Mouse (Mus musculus): ENCODE data around the gene Lcor. TPM values are rescaled to one million over a fixed set of nuclear protein-coding genes. Genes with fewer than 3 reads are reported as not detected.

The Lcor gene
- polyA plus RNA-seq, 1 experiment from 2014 or later = 36.6 TPM

DNA sequence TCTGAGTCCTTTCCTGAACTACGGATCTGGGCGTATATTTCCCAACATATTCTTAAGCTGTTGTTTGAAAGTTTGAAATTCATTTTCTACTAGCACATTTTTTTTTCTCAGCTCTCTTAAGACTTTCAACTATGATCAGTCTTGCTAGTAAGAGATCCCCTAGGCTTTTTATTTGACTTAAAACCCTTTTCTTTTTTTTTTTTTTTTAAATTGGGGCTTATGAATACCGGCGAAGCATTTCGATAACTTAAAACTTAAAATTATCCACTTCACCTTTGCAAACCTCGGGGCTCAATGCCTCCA, 599 bp upstream of the Lcor start:
- H3K36me3 ChIP-seq = no peaks in the 10 kb centered on the region
- ATAC-seq (ENCODE audit: low FRiP score, low read depth) = no peak
- peak overlapping the region; percentile 94 for H3K4me3 ChIP-seq
- H3K9me3 ChIP-seq = no peaks in the 10 kb centered on the region
- peak overlapping the region; percentile 94; the same call in 1 of the 2 replicates for H3K9ac ChIP-seq
- H3K27me3 ChIP-seq (replicated peaks) = no peaks in the 10 kb centered on the region
- peaks cover 17% of the 10 kb centered on the region for H3K4me1 ChIP-seq
- H3K27ac ChIP-seq = no peak overlapping the region
- 11% methylated on average over 6 of the region's 6 CpGs for WGBS
- H3K4me2 ChIP-seq (replicated peaks) = peak overlapping the region; percentile 72

DNA sequence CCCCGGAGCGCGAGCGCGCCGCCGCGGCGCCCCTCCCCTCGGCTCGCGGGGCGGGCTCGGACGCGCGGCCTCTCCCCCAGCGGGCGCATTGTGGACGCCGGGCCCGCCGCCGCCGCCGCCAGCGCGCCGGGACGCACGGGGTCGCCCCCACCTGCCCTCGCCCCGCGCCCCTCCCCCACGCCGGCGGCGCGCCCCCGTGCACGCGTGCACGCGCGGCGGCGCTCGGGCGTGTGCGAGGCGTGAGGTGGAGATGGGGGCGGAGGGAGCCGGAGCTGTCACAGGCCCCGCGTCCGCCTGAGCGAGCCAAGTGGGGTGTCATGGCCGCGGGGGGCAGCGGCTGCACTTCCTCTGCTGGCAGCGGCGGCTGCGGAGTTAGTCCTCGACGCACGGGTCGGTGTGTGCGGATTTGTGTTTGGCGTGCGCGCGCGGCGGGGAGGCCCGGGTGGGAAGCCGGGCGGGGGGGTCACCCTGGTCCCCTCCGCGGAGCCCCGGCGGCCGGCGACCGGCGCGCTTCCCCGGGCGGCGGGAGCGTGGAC, 540 bp downstream of the Lcor start:
- Histone ChIP-seq H3K27ac (peak overlapping the region; percentile 98), H3K4me1 (peaks cover 17% of the 10 kb centered on the region), H3K36me3 (no peaks in the 10 kb centered on the region), H3K27me3 (replicated peaks) (no peaks in the 10 kb centered on the region), H3K4me3 (peak overlapping the region; percentile 94), H3K4me2 (replicated peaks) (peak overlapping the region; percentile 72), H3K9ac (peak overlapping the region; percentile 94), H3K9me3 (no peaks in the 10 kb centered on the region)
- peak; percentile 87 for ATAC-seq (ENCODE audit: low FRiP score, low read depth)
- 1% methylated on average over 89 of the region's 91 CpGs for WGBS

DNA sequence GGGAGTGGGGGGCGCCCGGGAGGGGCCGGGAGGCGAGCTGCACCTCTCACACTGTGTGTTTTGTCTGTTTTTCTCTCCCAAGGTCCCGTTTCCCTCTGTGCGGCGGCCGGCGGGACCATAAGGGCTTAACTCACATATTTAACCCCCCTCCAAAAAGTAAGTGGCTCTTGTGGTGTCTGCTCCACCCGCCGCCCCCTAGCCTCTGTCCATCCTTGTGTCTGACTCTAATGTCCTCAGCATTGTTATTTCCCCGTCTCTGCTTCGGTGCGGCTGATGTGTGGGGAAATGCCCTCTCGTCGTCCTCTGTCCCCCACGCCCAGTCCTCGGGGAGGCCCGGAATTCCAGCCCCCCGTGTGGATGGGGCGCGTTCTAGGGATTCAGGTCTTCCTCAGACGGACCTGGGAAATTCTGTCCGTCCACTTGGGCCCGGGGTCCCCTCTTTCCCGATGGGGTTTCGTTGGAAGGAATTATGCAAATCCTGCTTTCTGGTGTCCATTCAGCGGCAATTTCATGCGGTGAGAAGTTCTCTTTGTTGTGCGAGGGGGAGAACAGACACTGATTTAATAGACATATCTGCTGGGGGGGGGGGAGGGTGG, 1.1 kb downstream of the Lcor start:
- WGBS = under 1% methylated on average over 27 of the region's 30 CpGs
- H3K27me3 ChIP-seq (replicated peaks) = no peaks in the 10 kb centered on the region
- ATAC-seq (ENCODE audit: low FRiP score, low read depth) = peak; percentile 59
- peak overlapping the region; percentile 94 for H3K4me3 ChIP-seq
- H3K36me3 ChIP-seq = no peaks in the 10 kb centered on the region
- peaks cover 17% of the 10 kb centered on the region for H3K4me1 ChIP-seq
- peak overlapping the region; percentile 94 for H3K9ac ChIP-seq
- peak overlapping the region; percentile 72 for H3K4me2 ChIP-seq (replicated peaks)
- H3K9me3 ChIP-seq = no peaks in the 10 kb centered on the region
- H3K27ac ChIP-seq = peak overlapping the region; percentile 98

DNA sequence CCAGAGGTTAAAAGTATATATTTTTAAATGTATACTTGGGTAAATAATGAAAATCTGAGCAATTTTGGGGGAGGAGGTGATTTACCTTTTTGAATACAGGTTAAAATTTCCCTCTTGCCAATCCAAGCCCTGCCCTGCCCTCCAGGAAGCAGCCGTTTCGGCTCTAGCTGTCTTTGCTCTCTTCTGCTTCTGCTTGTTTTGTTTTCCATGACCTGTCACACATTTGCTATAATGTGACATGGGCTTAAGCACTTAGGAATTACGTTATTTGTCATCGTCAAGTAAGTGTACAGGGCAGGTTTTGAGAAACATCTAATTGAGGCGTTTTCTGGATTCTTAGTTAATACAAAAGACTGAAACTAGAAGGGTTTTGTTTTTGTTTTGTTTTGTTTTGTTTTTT, 1.9 kb downstream of the Lcor start:
- peak overlapping the region; percentile 72 for H3K4me2 ChIP-seq (replicated peaks)
- H3K9me3 ChIP-seq = no peaks in the 10 kb centered on the region
- 19% methylated on average over 5 of the region's 5 CpGs for WGBS
- ATAC-seq (ENCODE audit: low FRiP score, low read depth) = no peak
- H3K4me1 ChIP-seq = peaks cover 17% of the 10 kb centered on the region
- no peaks in the 10 kb centered on the region for H3K36me3 ChIP-seq
- no peaks in the 10 kb centered on the region for H3K27me3 ChIP-seq (replicated peaks)
- peak overlapping the region; percentile 34 for H3K4me3 ChIP-seq
- H3K27ac ChIP-seq = no peak overlapping the region
- peak overlapping the region; percentile 44; the same call in 1 of the 2 replicates for H3K9ac ChIP-seq

DNA sequence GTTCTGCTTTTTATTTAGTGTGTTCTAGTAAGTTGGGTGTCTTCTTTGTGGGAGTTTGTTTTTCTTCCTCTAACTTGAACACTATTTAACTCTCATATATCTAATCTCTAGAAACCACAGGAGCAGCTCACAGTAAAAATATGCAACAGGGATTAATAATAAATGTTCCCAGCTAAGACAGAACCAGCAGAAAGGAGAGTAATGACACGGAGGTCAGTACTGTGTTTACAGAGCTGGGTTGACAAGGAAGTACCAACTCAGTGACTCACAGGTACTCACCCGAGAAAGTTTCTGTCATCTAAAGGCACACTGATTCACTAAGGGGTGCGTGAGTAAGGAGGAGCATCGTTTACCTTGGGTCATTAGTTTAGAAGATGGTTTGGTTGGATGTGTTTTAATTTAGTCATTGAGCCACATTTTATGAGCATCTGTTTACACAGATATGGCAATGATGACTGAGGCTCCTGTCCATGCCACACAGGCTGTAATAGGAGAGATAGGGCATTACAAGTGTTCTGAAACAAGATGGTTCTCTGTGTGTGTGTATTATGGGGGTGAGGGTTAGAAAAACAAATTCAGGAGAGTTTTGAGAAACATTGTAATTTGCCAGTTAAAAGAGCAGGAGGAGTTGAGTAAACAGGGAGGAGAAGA, 13.1 kb downstream of the Lcor start:
- no peaks in the 10 kb centered on the region for H3K4me1 ChIP-seq
- H3K9me3 ChIP-seq = no peaks in the 10 kb centered on the region
- no peaks in the 10 kb centered on the region; the same call in 1 of the 2 replicates for H3K36me3 ChIP-seq
- no peak overlapping the region for H3K9ac ChIP-seq
- H3K27me3 ChIP-seq (replicated peaks) = no peaks in the 10 kb centered on the region
- 79% methylated on average over 4 of the region's 4 CpGs for WGBS
- H3K4me3 ChIP-seq = no peak overlapping the region
- H3K4me2 ChIP-seq (replicated peaks) = no peak overlapping the region
- no peak for ATAC-seq (ENCODE audit: low FRiP score, low read depth)
- no peak overlapping the region for H3K27ac ChIP-seq

- Histone ChIP-seq H3K4me3 (no peak overlapping the region), H3K9ac (no peak overlapping the region), H3K4me2 (replicated peaks) (no peak overlapping the region), H3K4me1 (no peaks in the 10 kb centered on the region), H3K36me3 (no peaks in the 10 kb centered on the region; the same call in 1 of the 2 replicates), H3K9me3 (no peaks in the 10 kb centered on the region), H3K27me3 (replicated peaks) (no peaks in the 10 kb centered on the region), H3K27ac (no peak overlapping the region)
- no peak for ATAC-seq (ENCODE audit: low FRiP score, low read depth)
Observed at GRCm38 (mm10) chr19:41496058-41496457, 13.6 kb downstream of the Lcor start.

DNA sequence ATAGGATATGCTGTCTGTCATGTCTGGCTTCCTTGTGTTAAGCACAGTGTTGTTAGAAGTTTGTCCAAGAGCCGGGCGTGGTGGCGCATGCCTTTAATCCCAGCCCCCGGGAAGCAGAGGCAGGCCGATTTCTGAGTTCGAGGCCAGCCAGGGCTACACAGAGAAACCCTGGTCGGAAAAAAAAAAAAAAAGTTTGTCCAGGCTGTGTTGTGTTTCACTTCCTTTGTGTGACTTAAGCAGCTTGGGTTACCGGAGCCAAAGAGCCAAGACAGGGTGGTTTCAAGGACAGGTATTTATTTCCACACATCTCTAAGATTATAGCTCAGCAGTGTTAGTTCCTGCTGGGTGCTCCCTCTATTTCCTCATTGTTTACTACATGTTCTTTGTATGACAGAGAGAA, 25.4 kb downstream of the Lcor start:
- H3K36me3 ChIP-seq = 0 out of 2 replicates have a peak, but pooled peaks cover 2% of the 10 kb centered on the region
- no peaks in the 10 kb centered on the region for H3K27me3 ChIP-seq (replicated peaks)
- no peak overlapping the region for H3K4me2 ChIP-seq (replicated peaks)
- H3K4me1 ChIP-seq = no peaks in the 10 kb centered on the region
- no peak for ATAC-seq (ENCODE audit: low FRiP score, low read depth)
- H3K4me3 ChIP-seq = no peak overlapping the region
- no peak overlapping the region for H3K27ac ChIP-seq
- WGBS = 96% methylated on average over 8 of the region's 8 CpGs
- no peaks in the 10 kb centered on the region for H3K9me3 ChIP-seq
- no peak overlapping the region for H3K9ac ChIP-seq

DNA sequence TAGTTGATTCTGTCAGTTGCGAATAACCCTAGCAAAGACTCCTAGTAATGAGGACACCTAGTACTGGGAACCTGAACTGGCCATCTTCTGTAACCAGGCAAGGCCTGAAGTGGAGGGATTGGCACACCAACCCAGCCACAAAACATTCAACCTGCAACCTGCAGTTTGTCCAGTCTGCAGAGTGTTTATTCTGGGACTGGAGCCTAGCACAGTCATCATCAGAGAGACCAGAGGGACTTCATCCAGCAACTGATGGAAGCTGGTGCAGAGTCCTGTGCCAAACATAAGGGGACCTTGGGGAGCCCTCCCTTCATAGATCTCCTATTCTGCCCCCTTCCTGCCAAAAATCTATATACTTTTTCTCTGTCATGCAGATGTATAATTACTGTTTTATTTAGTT, 32.4 kb downstream of the Lcor start:
- Histone ChIP-seq H3K4me3 (no peak overlapping the region), H3K36me3 (no peaks in the 10 kb centered on the region), H3K27me3 (replicated peaks) (no peaks in the 10 kb centered on the region), H3K27ac (no peak overlapping the region), H3K4me1 (0 out of 2 replicates have a peak, but pooled peaks cover 4% of the 10 kb centered on the region), H3K4me2 (replicated peaks) (no peak overlapping the region), H3K9ac (no peak overlapping the region), H3K9me3 (no peaks in the 10 kb centered on the region)
- WGBS = 97% methylated on average over 1 of the region's 1 CpGs
- no peak for ATAC-seq (ENCODE audit: low FRiP score, low read depth)

DNA sequence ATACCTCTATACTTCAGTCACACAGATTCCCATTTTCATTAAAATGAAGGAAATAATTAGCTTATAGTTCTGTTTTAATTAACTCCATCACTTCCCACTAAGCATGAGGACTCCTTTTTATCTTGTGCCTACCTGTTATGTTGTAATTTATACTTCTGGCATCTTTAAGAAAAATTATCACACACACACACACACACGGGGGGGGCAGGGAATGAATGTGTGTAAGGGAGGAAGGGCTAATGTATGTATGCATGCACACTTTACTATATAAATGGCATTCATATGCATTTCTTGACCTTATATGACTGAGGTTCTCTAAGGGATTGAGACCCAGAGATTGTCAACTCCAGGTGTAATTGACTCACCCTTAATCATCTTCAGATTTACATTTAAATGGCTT, 33.1 kb downstream of the Lcor start:
- Histone ChIP-seq H3K9ac (no peak overlapping the region), H3K4me3 (no peak overlapping the region), H3K27ac (no peak overlapping the region), H3K4me2 (replicated peaks) (no peak overlapping the region), H3K36me3 (no peaks in the 10 kb centered on the region), H3K4me1 (0 out of 2 replicates have a peak, but pooled peaks cover 4% of the 10 kb centered on the region), H3K27me3 (replicated peaks) (no peaks in the 10 kb centered on the region), H3K9me3 (no peaks in the 10 kb centered on the region)
- ATAC-seq (ENCODE audit: low FRiP score, low read depth) = no peak
- 83% methylated on average over 1 of the region's 1 CpGs for WGBS

- Histone ChIP-seq H3K27me3 (replicated peaks) (no peaks in the 10 kb centered on the region), H3K9me3 (no peaks in the 10 kb centered on the region), H3K4me1 (peaks cover 9% of the 10 kb centered on the region; the same call in 1 of the 2 replicates), H3K9ac (no peak overlapping the region), H3K4me3 (no peak overlapping the region), H3K27ac (no peak overlapping the region), H3K36me3 (no peaks in the 10 kb centered on the region), H3K4me2 (replicated peaks) (no peak overlapping the region)
- ATAC-seq (ENCODE audit: low FRiP score, low read depth) = no peak
- WGBS = 82% methylated on average over 3 of the region's 3 CpGs
Observed at GRCm38 (mm10) chr19:41517006-41517405, 34.6 kb downstream of the Lcor start.

GRCm38 (mm10) chr19:41519121-41519520, 36.7 kb downstream of the Lcor start:
- Histone ChIP-seq H3K27me3 (replicated peaks) (no peaks in the 10 kb centered on the region), H3K27ac (no peak overlapping the region), H3K4me3 (no peak overlapping the region), H3K36me3 (no peaks in the 10 kb centered on the region), H3K4me2 (replicated peaks) (no peak overlapping the region), H3K9me3 (no peaks in the 10 kb centered on the region), H3K4me1 (peaks cover 12% of the 10 kb centered on the region; the same call in 1 of the 2 replicates), H3K9ac (no peak overlapping the region)
- ATAC-seq (ENCODE audit: low FRiP score, low read depth) = no peak
- 86% methylated on average over 6 of the region's 6 CpGs for WGBS

DNA sequence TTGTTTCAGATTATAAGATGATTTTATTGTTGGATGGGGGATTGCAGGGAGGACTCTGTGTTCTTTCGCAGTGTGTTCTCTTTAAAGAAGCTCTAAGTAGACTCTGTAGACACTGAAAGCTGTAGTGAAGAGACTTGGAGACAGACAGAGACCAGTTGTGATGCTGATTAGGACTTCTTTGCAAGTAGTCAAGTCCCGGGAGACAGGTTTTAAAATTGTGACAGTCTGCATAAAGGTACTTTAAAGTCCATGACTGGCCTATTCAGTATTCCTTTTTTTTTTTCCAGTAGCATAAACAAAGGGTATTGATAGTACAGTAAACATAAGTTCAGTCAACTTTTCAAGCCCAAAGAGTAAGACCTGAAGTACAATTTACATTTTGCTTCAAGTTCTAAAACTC, 39.8 kb downstream of the Lcor start:
- 44% methylated on average over 2 of the region's 2 CpGs for WGBS
- Histone ChIP-seq H3K4me2 (replicated peaks) (no peak overlapping the region), H3K27ac (no peak overlapping the region), H3K9me3 (no peaks in the 10 kb centered on the region), H3K36me3 (no peaks in the 10 kb centered on the region), H3K4me3 (no peak overlapping the region), H3K4me1 (peaks cover 8% of the 10 kb centered on the region; the same call in 1 of the 2 replicates), H3K9ac (no peak overlapping the region), H3K27me3 (replicated peaks) (no peaks in the 10 kb centered on the region)
- ATAC-seq (ENCODE audit: low FRiP score, low read depth) = no peak

All from neural tube, embryonic 12.5 days (tissue).